Mouse (Mus musculus) liver, postnatal 0 days (tissue): ENCODE results near the gene Tes3-ps. TPM values are rescaled to one million over a fixed set of nuclear protein-coding genes. Genes with fewer than 3 reads are reported as not detected.

Source experiments
- ATAC-seq: fragments of 200-750 bp; cut with Nextera tagmentation; 2 replicates; pipeline ENCODE4 v1.8.0; 2017; ENCODE audit warnings: mild to moderate bottlenecking, moderate library complexity
- DNase-seq: peaks from one replicate; pipeline ENCODE4 v3.0.0-alpha.2; 2016
- H3K27ac ChIP-seq: fragments of 300-500 bp; sonication (generic); 2 replicates; pipeline ENCODE4 v1.5.1; 2014; ENCODE audit warnings: antibody characterized with exemption, moderate library complexity, mild to moderate bottlenecking, low read depth
- H3K27me3 ChIP-seq: fragments of 300-500 bp; sonication (generic); 2 replicates; pipeline ENCODE4 v1.6.1; 2014; ENCODE audit warnings: low read length, control low read depth, mixed read lengths; ENCODE audit not compliant: insufficient read depth
- H3K36me3 ChIP-seq: fragments of 300-500 bp; sonication (generic); replicated peaks from 2 replicates; pipeline ENCODE4 v1.6.1; 2014; ENCODE audit warnings: mild to moderate bottlenecking, control low read depth, low read length, moderate library complexity, mixed read lengths; ENCODE audit not compliant: insufficient read depth
- H3K4me1 ChIP-seq: fragments of 300-500 bp; sonication (generic); 2 replicates; pipeline ENCODE4 v1.6.1; 2014; ENCODE audit warnings: antibody characterized with exemption, mild to moderate bottlenecking, control low read depth; ENCODE audit not compliant: insufficient read depth
- H3K4me2 ChIP-seq: fragments of 300-500 bp; sonication (generic); 2 replicates; pipeline ENCODE4 v1.6.1; 2014; ENCODE audit warnings: low read depth, mild to moderate bottlenecking, low read length, moderate library complexity, mixed read lengths
- H3K4me3 ChIP-seq: fragments of 300-500 bp; sonication (generic); 2 replicates; pipeline ENCODE4 v1.5.1; 2014; ENCODE audit warnings: low read depth, low read length
- H3K9ac ChIP-seq: fragments of 300-500 bp; sonication (generic); replicated peaks from 2 replicates; pipeline ENCODE4 v1.6.1; 2014; ENCODE audit warnings: mild to moderate bottlenecking, moderate library complexity
- H3K9me3 ChIP-seq: fragments of 300-500 bp; sonication (generic); 2 replicates; pipeline ENCODE4 v1.6.1; 2016; ENCODE audit warnings: mild to moderate bottlenecking, control low read depth, low read length, mixed read lengths
- CTCF ChIP-seq: sonication (generic); IDR thresholded peaks from 2 replicates; pipeline ENCODE4 v1.5.1; 2016; ENCODE audit warnings: antibody characterized with exemption, low read depth
- EP300 ChIP-seq: IDR thresholded peaks from 2 replicates; pipeline ENCODE4 v1.6.1; 2016; ENCODE audit warnings: antibody characterized with exemption, low read depth, mild to moderate bottlenecking
- WGBS: fragments of 180-500 bp; shearing (Covaris S2); extraction: QIAGEN DNeasy Blood & Tissue Kit; methylation state at CpG from one replicate; pipeline ENCODE4 v1.1.7; 2014; ENCODE audit not compliant: insufficient replicate concordance; 5-methylcytosine and 5-hydroxymethylcytosine counted together
- polyA plus RNA-seq: library from polyadenylated mRNA; unstranded; fragments of >200 nt; fragmentation: Nextera tagmentation; extraction: Ambion mirVana; gene quantifications from 2 replicates; pipeline ENCODE4 v1.2.1, GENCODE M21; 2015

Tes3-ps gene
- polyA plus RNA-seq, 1 experiment from 2014 or later: 0.47 TPM

DNA sequence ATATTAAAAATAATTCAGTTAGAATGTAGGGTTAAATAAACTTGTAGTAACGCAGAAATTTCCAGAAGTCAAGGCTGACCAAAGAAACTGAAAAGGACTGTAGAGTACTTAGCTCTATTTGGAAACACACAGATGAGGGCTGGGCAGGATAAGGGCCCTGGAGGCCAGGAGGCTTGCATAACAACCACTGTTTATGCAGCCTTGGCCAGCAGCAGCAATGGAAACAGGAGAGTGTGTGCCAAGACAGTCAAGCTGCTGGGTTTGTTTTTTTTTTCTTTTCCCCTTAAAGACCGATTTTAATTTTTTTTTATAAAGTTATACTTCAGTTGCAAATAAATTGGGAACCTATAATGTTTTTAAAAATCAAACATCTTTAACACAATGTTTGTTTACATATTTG is 13.1 kb upstream of the Tes3-ps start:
- WGBS: 56% methylated on average over 2 of the region's 2 CpGs
- TF ChIP-seq EP300 (no peak), CTCF (no peak)
- H3K36me3 ChIP-seq: no peaks in the 10 kb centered on the region
- H3K27me3 ChIP-seq: no peaks in the 10 kb centered on the region
- H3K4me2 ChIP-seq: no peak overlapping the region
- peaks cover 2% of the 10 kb centered on the region; the same call in 1 of the 2 replicates for H3K4me1 ChIP-seq
- H3K9ac ChIP-seq: no peak overlapping the region
- H3K4me3 ChIP-seq: no peak overlapping the region
- H3K9me3 ChIP-seq: no peaks in the 10 kb centered on the region
- DNase-seq: peak; percentile 57
- peak; percentile 76 for ATAC-seq
- H3K27ac ChIP-seq: no peak overlapping the region

DNA sequence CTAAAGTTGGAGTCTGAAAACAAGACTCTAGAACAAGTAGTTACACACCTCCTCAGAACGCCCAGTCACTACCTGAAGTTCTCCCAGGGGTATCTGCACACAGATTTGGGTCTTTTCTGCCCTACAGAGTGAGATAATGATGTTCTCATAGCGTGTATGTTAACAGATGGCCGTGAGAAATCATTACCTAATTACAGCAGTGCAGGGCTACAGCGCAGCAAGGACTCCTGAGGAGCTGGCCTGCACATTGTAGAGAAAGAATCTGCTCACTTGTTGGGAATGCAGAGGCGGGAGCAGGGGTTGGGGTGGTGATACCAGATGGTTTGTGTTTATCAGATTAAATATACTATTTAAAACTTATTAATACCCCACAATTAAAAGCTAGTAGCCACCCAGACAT is 12.6 kb upstream of the Tes3-ps start:
- WGBS: 78% methylated on average over 5 of the region's 5 CpGs
- Histone ChIP-seq H3K9ac (no peak overlapping the region), H3K9me3 (no peaks in the 10 kb centered on the region), H3K27me3 (no peaks in the 10 kb centered on the region), H3K27ac (no peak overlapping the region), H3K4me1 (peaks cover 2% of the 10 kb centered on the region; the same call in 1 of the 2 replicates), H3K4me3 (no peak overlapping the region), H3K4me2 (no peak overlapping the region), H3K36me3 (no peaks in the 10 kb centered on the region)
- ATAC-seq: no peak
- DNase-seq: no peak
- TF ChIP-seq EP300 (no peak), CTCF (no peak)

DNA sequence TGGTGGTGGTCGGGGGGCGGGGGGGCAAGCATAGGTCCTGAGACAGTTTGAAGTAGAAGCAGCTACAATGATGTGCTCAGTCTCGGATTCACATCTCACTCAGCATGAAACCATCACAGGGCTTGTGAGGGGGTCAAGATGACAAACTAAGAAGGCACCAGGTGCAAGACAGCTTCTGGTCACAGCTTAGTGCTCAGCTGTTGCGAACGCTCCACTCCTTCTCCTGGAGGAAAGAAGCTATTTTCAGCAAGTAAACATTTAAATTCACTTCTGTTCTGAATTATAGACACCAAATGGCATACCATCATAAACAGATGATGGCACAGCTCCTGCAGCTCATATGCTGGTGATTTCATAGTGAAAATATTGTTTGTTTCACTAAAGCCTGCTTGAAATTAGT is 7.7 kb upstream of the Tes3-ps start:
- H3K4me2 ChIP-seq: no peak overlapping the region
- no peak overlapping the region for H3K27ac ChIP-seq
- H3K9ac ChIP-seq: no peak overlapping the region
- H3K36me3 ChIP-seq: no peaks in the 10 kb centered on the region
- H3K4me3 ChIP-seq: no peak overlapping the region
- DNase-seq (no peak), ATAC-seq (no peak)
- TF ChIP-seq CTCF (no peak), EP300 (no peak)
- peaks cover 2% of the 10 kb centered on the region; the same call in 1 of the 2 replicates for H3K4me1 ChIP-seq
- no peaks in the 10 kb centered on the region for H3K27me3 ChIP-seq
- 80% methylated on average over 5 of the region's 5 CpGs for WGBS
- no peaks in the 10 kb centered on the region for H3K9me3 ChIP-seq

DNA sequence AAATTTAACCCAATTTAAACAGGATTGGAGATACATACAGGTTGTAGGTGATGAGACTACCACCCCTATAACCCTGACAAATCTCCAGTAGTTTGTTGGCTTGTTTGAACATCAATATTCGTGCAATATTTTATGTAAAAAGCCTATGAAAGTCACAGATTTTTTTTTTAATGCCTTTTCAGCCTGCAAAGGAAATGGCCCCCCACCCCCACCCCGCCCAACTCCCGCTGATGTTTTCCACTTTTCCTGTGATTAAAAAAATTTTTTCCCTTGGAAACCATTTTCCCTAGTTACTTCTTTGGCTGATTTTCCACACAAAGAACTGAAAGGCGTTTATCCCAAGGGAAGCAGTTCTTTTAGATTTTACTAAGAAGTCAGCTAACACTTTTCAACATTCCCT is 11.4 kb downstream of the Tes3-ps start, which contains the start of gene Ecm2:
Gene Ecm2 (plus strand): TSS at position 301 of the 400 bp plus-strand sequence.
- WGBS: 66% methylated on average over 4 of the region's 4 CpGs
- no peaks in the 10 kb centered on the region for H3K27me3 ChIP-seq
- ATAC-seq (no peak), DNase-seq (no peak)
- H3K4me3 ChIP-seq: no peak within 1 kb of the TSS
- no peak within 1 kb of the TSS for H3K27ac ChIP-seq
- no peaks in the 10 kb centered on the region for H3K9me3 ChIP-seq
- TF ChIP-seq CTCF (no peak), EP300 (no peak)
- H3K36me3 ChIP-seq: no peaks in the 10 kb centered on the region
- no peak within 1 kb of the TSS; the same call in 1 of the 2 replicates for H3K4me2 ChIP-seq
- H3K4me1 ChIP-seq: no peaks in the 10 kb centered on the region
- no peak within 1 kb of the TSS for H3K9ac ChIP-seq

DNA sequence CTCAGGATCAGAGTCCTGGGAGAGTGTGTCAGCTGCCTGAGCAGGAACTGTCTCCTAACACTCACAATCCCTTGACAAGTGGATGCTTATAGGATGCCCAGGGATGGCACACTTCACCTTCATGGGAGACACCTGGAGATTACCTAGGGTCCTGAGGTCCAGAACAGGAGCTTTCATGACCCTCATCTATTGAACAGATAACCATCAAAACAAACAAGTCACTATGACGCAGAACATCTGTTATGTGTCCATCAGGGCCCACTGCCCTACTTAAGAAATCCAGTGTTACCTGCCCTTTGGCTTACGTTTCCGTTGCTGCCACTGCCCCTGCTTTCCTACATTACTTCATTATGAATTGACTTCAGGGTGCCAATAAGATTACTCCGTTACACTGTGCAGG is 12.7 kb downstream of the Tes3-ps start:
- DNase-seq: no peak
- Histone ChIP-seq H3K9me3 (no peaks in the 10 kb centered on the region), H3K36me3 (no peaks in the 10 kb centered on the region), H3K27ac (no peak overlapping the region), H3K9ac (no peak overlapping the region), H3K4me3 (no peak overlapping the region), H3K4me2 (no peak overlapping the region), H3K4me1 (no peaks in the 10 kb centered on the region), H3K27me3 (no peaks in the 10 kb centered on the region)
- ATAC-seq: no peak
- TF ChIP-seq CTCF (no peak), EP300 (no peak)
- WGBS: 83% methylated on average over 4 of the region's 4 CpGs

GRCm38 (mm10) chr13:49507176-49507575 is 14.1 kb downstream of the Tes3-ps start:
- no peaks in the 10 kb centered on the region for H3K9me3 ChIP-seq
- WGBS: 77% methylated on average over 3 of the region's 3 CpGs
- no peak overlapping the region for H3K27ac ChIP-seq
- no peak overlapping the region for H3K4me2 ChIP-seq
- TF ChIP-seq CTCF: no peak
- no peak for TF ChIP-seq EP300
- H3K4me3 ChIP-seq: no peak overlapping the region
- no peaks in the 10 kb centered on the region for H3K4me1 ChIP-seq
- H3K9ac ChIP-seq: no peak overlapping the region
- no peaks in the 10 kb centered on the region for H3K36me3 ChIP-seq
- no peaks in the 10 kb centered on the region for H3K27me3 ChIP-seq
- ATAC-seq (no peak), DNase-seq (no peak)

GRCm38 (mm10) chr13:49518761-49519160 is 25.6 kb downstream of the Tes3-ps start:
- Histone ChIP-seq H3K36me3 (no peaks in the 10 kb centered on the region), H3K9ac (no peak overlapping the region), H3K4me3 (no peak overlapping the region), H3K9me3 (no peaks in the 10 kb centered on the region), H3K4me2 (no peak overlapping the region), H3K27ac (no peak overlapping the region), H3K27me3 (no peaks in the 10 kb centered on the region), H3K4me1 (no peaks in the 10 kb centered on the region)
- TF ChIP-seq EP300: no peak
- TF ChIP-seq CTCF: no peak
- 42% methylated on average over 2 of the region's 2 CpGs for WGBS
- ATAC-seq (no peak), DNase-seq (no peak)
